Mouse (Mus musculus) CH12.LX (cell line): ENCODE results near the gene Gm4969.

Source experiments
- CTCF ChIP-seq, 2 experiments: IDR thresholded peaks in 1 of 2; conservative IDR thresholded peaks in 1 of 2; 2 replicates each; pipeline ENCODE4 v1.5.1; 2011 to 2012; ENCODE audit warnings: low read depth in 2 of 2, low read length in 2 of 2, improper control_type of control experiment in 1 of 2, inconsistent platforms in 1 of 2, mild to moderate bottlenecking in 1 of 2, moderate library complexity in 1 of 2
- E2F4 ChIP-seq: IDR thresholded peaks from 2 replicates; pipeline ENCODE4 v1.6.1; 2011; ENCODE audit warnings: low read depth, low read length, improper control_type of control experiment; ENCODE audit not compliant: insufficient replicate concordance
- GABPA ChIP-seq: IDR thresholded peaks from 2 replicates; pipeline ENCODE4 v1.6.1; 2012; ENCODE audit warnings: low read depth, low read length, improper control_type of control experiment, inconsistent platforms; ENCODE audit not compliant: insufficient replicate concordance
- JUND ChIP-seq: conservative IDR thresholded peaks from 2 replicates; pipeline ENCODE4 v1.6.1; 2011; ENCODE audit warnings: low read depth, low read length, improper control_type of control experiment
- POLR2A ChIP-seq: IDR thresholded peaks from 2 replicates; pipeline ENCODE4 v1.6.1; 2011; ENCODE audit warnings: low read depth, mild to moderate bottlenecking, improper control_type of control experiment, low read length
- SMC3 ChIP-seq: IDR thresholded peaks from 2 replicates; pipeline ENCODE4 v1.6.1; 2011; ENCODE audit warnings: low read depth, low read length, improper control_type of control experiment
- ZNF384 ChIP-seq: IDR thresholded peaks from 2 replicates; pipeline ENCODE4 v1.6.1; 2012; ENCODE audit warnings: low read depth, low read length, improper control_type of control experiment, inconsistent platforms

GRCm38 (mm10) chr7:19094471-19094825 is 23.7 kb downstream of the Gm4969 start, which contains the start of gene Six5:
- TF ChIP-seq GABPA (no peak), E2F4 (no peak), CTCF (conservative IDR thresholded peaks at IDR 0.05 in 1 of 2, IDR thresholded peaks at IDR 0.05 in 1 of 2; ENCODE audit: low read depth in 2 of 2, low read length in 2 of 2) (no peak), JUND (no peak), ZNF384 (no peak), SMC3 (no peak), POLR2A (no peak)
